Mouse (Mus musculus): ENCODE results near the gene Plpp2. TPM values are rescaled to one million over a fixed set of nuclear protein-coding genes. Genes with fewer than 3 reads are reported as not detected.

Gene Plpp2
- polyA plus RNA-seq (2021; fragmentation: Nextera tagmentation), result 9.8 and 11.2 TPM in 2 replicates
- long read RNA-seq, experiment 1, partial matches to known transcripts, result 0 of 4 reads
- long read RNA-seq, experiment 1, other reads (novel, unspliced or antisense), result 1 of 4 reads
- long read RNA-seq, experiment 2, transcript Plpp2-201 (6 exons, 1,654 nt), result major isoform, 13 of 21 reads
- long read RNA-seq, experiment 2, partial matches to known transcripts, result 0 of 21 reads
- long read RNA-seq, experiment 2, other reads (novel, unspliced or antisense), result 5 of 21 reads

GRCm38 (mm10) chr10:79533126-79533911, at the start of gene Plpp2:
Plpp2 (minus strand) TSS chr10:79533796.

GRCm38 (mm10) chr10:79554330-79555237, 21.0 kb upstream of the Plpp2 start, which contains the start of gene Mier2:
Mier2 (minus strand) TSS chr10:79555199.

Small RNA genes within 50 kb of the gene (microRNA-seq; reads per million reads assigned to microRNA genes)
- 0.86 reads per million for gene Mir6909

Other genes with a start within 250 kb of the Plpp2 start
- not detected in 2 replicates for gene Vmn2r82, start 177.3 kb downstream of the Plpp2 start, polyA plus RNA-seq (2021; fragmentation: Nextera tagmentation)
- not detected in 2 replicates for gene Vmn2r83, start 65.1 kb downstream of the Plpp2 start, polyA plus RNA-seq (2021; fragmentation: Nextera tagmentation)
- 21.2 and 25.3 TPM in 2 replicates for gene Mier2, start 21.4 kb upstream of the Plpp2 start, polyA plus RNA-seq (2021; fragmentation: Nextera tagmentation)
- 0.51 and 1.1 TPM in 2 replicates for gene Theg, start 53.5 kb upstream of the Plpp2 start, polyA plus RNA-seq (2021; fragmentation: Nextera tagmentation)
- gene C2cd4c, start 80.2 kb upstream of the Plpp2 start, polyA plus RNA-seq (2021; fragmentation: Nextera tagmentation), result 0.78 and 0.80 TPM in 2 replicates
- gene Shc2, start 104.1 kb upstream of the Plpp2 start, polyA plus RNA-seq (2021; fragmentation: Nextera tagmentation), result 2.2 and 2.3 TPM in 2 replicates
- 0.15 and 0.30 TPM in 2 replicates for gene Odf3l2, start 111.9 kb upstream of the Plpp2 start, polyA plus RNA-seq (2021; fragmentation: Nextera tagmentation)
- not detected in 2 replicates for gene Madcam1, start 130.8 kb upstream of the Plpp2 start, polyA plus RNA-seq (2021; fragmentation: Nextera tagmentation)
- 151 and 171 TPM in 2 replicates for gene Tpgs1, start 135.6 kb upstream of the Plpp2 start, polyA plus RNA-seq (2021; fragmentation: Nextera tagmentation)
- 14.9 TPM in 2 replicates for gene Cdc34, start 148.4 kb upstream of the Plpp2 start, polyA plus RNA-seq (2021; fragmentation: Nextera tagmentation)
- 0.60 and 4.2 TPM in 2 replicates for gene Gzmm, start 155.2 kb upstream of the Plpp2 start, polyA plus RNA-seq (2021; fragmentation: Nextera tagmentation)
- 1,334 and 1,835 TPM in 2 replicates for gene Bsg, start 170.7 kb upstream of the Plpp2 start, polyA plus RNA-seq (2021; fragmentation: Nextera tagmentation)
- gene Hcn2, start 182.8 kb upstream of the Plpp2 start, polyA plus RNA-seq (2021; fragmentation: Nextera tagmentation), result 3.3 and 4.4 TPM in 2 replicates
- 15.8 and 20.0 TPM in 2 replicates for gene Polrmt, start 212.8 kb upstream of the Plpp2 start, polyA plus RNA-seq (2021; fragmentation: Nextera tagmentation)
- gene Fgf22, start 221.3 kb upstream of the Plpp2 start, polyA plus RNA-seq (2021; fragmentation: Nextera tagmentation), result 1.9 and 3.3 TPM in 2 replicates
- 7.6 and 10.5 TPM in 2 replicates for gene Rnf126, start 233.2 kb upstream of the Plpp2 start, polyA plus RNA-seq (2021; fragmentation: Nextera tagmentation)
- gene Fstl3, start 243.5 kb upstream of the Plpp2 start, polyA plus RNA-seq (2021; fragmentation: Nextera tagmentation), result 0.79 and 0.89 TPM in 2 replicates

Data from layer of hippocampus, adult 6 months (tissue).